Mouse (Mus musculus) CH12.LX (cell line): Measurements from ENCODE around the gene Trib3.

Experiments
- BHLHE40 ChIP-seq: IDR thresholded peaks from 2 replicates; pipeline ENCODE4 v1.6.1; 2011; ENCODE audit warnings: mild to moderate bottlenecking, low read depth, low read length, improper control_type of control experiment
- CTCF ChIP-seq, 2 experiments: IDR thresholded peaks in 1 of 2; conservative IDR thresholded peaks in 1 of 2; 2 replicates each; pipeline ENCODE4 v1.5.1; 2011 to 2012; ENCODE audit warnings: low read depth in 2 of 2, low read length in 2 of 2, improper control_type of control experiment in 1 of 2, inconsistent platforms in 1 of 2, mild to moderate bottlenecking in 1 of 2, moderate library complexity in 1 of 2
- EP300 ChIP-seq: IDR thresholded peaks from 2 replicates; pipeline ENCODE4 v1.6.1; 2011; ENCODE audit warnings: low read length, improper control_type of control experiment
- JUND ChIP-seq: conservative IDR thresholded peaks from 2 replicates; pipeline ENCODE4 v1.6.1; 2011; ENCODE audit warnings: low read depth, low read length, improper control_type of control experiment
- POLR2A ChIP-seq: IDR thresholded peaks from 2 replicates; pipeline ENCODE4 v1.6.1; 2011; ENCODE audit warnings: low read depth, mild to moderate bottlenecking, improper control_type of control experiment, low read length
- UBTF ChIP-seq: IDR thresholded peaks from 2 replicates; pipeline ENCODE4 v1.6.1; 2012; ENCODE audit warnings: low read depth, mild to moderate bottlenecking, inconsistent platforms, low read length, improper control_type of control experiment, moderate library complexity
- ZKSCAN1 ChIP-seq: IDR thresholded peaks from 2 replicates; pipeline ENCODE4 v1.6.1; 2012; ENCODE audit warnings: low read depth, inconsistent platforms, low read length, improper control_type of control experiment, borderline replicate concordance
- ZMIZ1 ChIP-seq: IDR thresholded peaks from 2 replicates; pipeline ENCODE4 v1.6.1; 2012; ENCODE audit warnings: low read depth, mild to moderate bottlenecking, inconsistent platforms, low read length, improper control_type of control experiment

DNA sequence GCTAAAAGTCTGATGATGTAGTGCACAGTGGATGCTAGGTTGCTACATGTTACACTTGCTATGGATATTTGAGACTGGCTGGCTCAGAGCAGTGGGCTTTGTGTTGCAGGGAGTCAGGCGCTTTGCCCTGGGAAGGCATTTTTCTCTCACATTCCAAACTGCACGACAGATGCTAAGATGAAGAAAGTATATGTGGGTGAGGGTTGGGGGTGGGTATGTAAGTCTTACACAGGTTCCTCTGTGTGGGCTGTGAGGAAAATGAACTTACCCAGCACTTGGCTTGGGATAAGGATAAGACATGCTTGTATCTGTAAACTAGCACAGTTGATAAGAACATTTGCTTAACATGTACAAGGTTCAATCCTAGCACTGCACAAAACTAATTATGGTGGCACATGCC is 41.0 kb downstream of the Trib3 start:
- TF ChIP-seq BHLHE40, result no peak
- TF ChIP-seq ZKSCAN1, result no peak
- TF ChIP-seq POLR2A, result no peak
- no peak for TF ChIP-seq JUND
- TF ChIP-seq EP300, result no peak
- TF ChIP-seq CTCF (conservative IDR thresholded peaks at IDR 0.05 in 1 of 2, IDR thresholded peaks at IDR 0.05 in 1 of 2; ENCODE audit: low read depth in 2 of 2, low read length in 2 of 2), result no peak
- no peak for TF ChIP-seq ZMIZ1
- no peak for TF ChIP-seq UBTF
